32 mouse cellular contexts compared by ENCODE assay signal in genomic region chr17:4250476-4250875, GRCm38 (mm10).
"Had no signal": no experiment of that assay in that cellular context is flagged by ENCODE, and none has a peak within 500 bp of the region (broad histone marks: within the 10 kb centered on the region; RNA-seq: fewer than 3 reads in every experiment).

No protein-coding gene starts in this region.

- H3K9ac ChIP-seq: limb, embryonic 12.5 days; limb, embryonic 13.5 days; limb, embryonic 15.5 days; liver, embryonic 12.5 days; liver, embryonic 13.5 days; liver, embryonic 14.5 days; liver, embryonic 15.5 days; liver, postnatal 0 days; lung, embryonic 14.5 days; lung, embryonic 15.5 days; midbrain, embryonic 12.5 days; midbrain, embryonic 13.5 days; midbrain, embryonic 15.5 days; neural tube, embryonic 12.5 days had no signal

- H3K9me3 ChIP-seq: limb, embryonic 10.5 days; limb, embryonic 12.5 days; limb, embryonic 13.5 days; limb, embryonic 15.5 days; liver, embryonic 12.5 days; liver, embryonic 13.5 days; liver, embryonic 15.5 days; lung, embryonic 15.5 days; megakaryocyte, embryonic 14.5 days; midbrain, embryonic 10.5 days; midbrain, embryonic 12.5 days; midbrain, embryonic 13.5 days; midbrain, embryonic 15.5 days; neural tube, embryonic 12.5 days had no signal

- H3K36me3 ChIP-seq: limb, embryonic 10.5 days; limb, embryonic 12.5 days; limb, embryonic 13.5 days; limb, embryonic 15.5 days; liver, embryonic 12.5 days; liver, embryonic 13.5 days; liver, embryonic 15.5 days; lung, embryonic 15.5 days; midbrain, embryonic 10.5 days; midbrain, embryonic 12.5 days; midbrain, embryonic 13.5 days; midbrain, embryonic 15.5 days; neural tube, embryonic 12.5 days had no signal

- H3K4me3 ChIP-seq: limb, embryonic 10.5 days; limb, embryonic 12.5 days; limb, embryonic 13.5 days; limb, embryonic 15.5 days; liver, embryonic 12.5 days; liver, embryonic 13.5 days; liver, embryonic 15.5 days; lung, embryonic 15.5 days; megakaryocyte, embryonic 14.5 days; midbrain, embryonic 10.5 days; midbrain, embryonic 12.5 days; midbrain, embryonic 13.5 days; midbrain, embryonic 15.5 days; myocyte; neural tube, embryonic 12.5 days had no signal

- DNase-seq: left cerebral cortex, postnatal 4 days; liver; liver, embryonic 13.5 days; liver, postnatal 0 days; lung, adult 18-20 months; lung, adult 2 months; lung, embryonic 14.5 days; lung, postnatal 10 days; lung, postnatal 14 days; lung, postnatal 36 days; lung, postnatal 4 days; midbrain, embryonic 14.5 days had no signal

- H3K4me2 ChIP-seq: limb, embryonic 12.5 days; limb, embryonic 13.5 days; limb, embryonic 15.5 days; liver, embryonic 11.5 days; liver, embryonic 12.5 days; liver, embryonic 13.5 days; liver, embryonic 15.5 days; lung, embryonic 14.5 days; lung, embryonic 15.5 days; midbrain, embryonic 11.5 days; midbrain, embryonic 12.5 days; midbrain, embryonic 13.5 days; midbrain, embryonic 15.5 days; neural tube, embryonic 12.5 days had no signal

- H3K27me3 ChIP-seq: limb, embryonic 12.5 days; limb, embryonic 13.5 days; limb, embryonic 15.5 days; liver, embryonic 12.5 days; liver, embryonic 13.5 days; liver, embryonic 15.5 days; lung, embryonic 15.5 days; megakaryocyte, embryonic 14.5 days; midbrain, embryonic 12.5 days; midbrain, embryonic 13.5 days; midbrain, embryonic 15.5 days; neural tube, embryonic 12.5 days had no signal

- H3K4me1 ChIP-seq: limb, embryonic 10.5 days; limb, embryonic 12.5 days; limb, embryonic 13.5 days; limb, embryonic 15.5 days; liver, embryonic 12.5 days; liver, embryonic 13.5 days; liver, embryonic 15.5 days; lung, embryonic 15.5 days; midbrain, embryonic 10.5 days; midbrain, embryonic 12.5 days; midbrain, embryonic 13.5 days; midbrain, embryonic 15.5 days; neural tube, embryonic 12.5 days had no signal

- H3K27ac ChIP-seq: limb, embryonic 10.5 days; limb, embryonic 12.5 days; limb, embryonic 13.5 days; limb, embryonic 15.5 days; liver, embryonic 12.5 days; liver, embryonic 13.5 days; liver, embryonic 14.5 days; liver, embryonic 15.5 days; lung, embryonic 15.5 days; macrophage; midbrain, embryonic 10.5 days; midbrain, embryonic 12.5 days; midbrain, embryonic 13.5 days; midbrain, embryonic 15.5 days; neural tube, embryonic 12.5 days had no signal

- ATAC-seq: liver, embryonic 12.5 days; liver, postnatal 0 days; lung, postnatal 0 days; midbrain, embryonic 13.5 days; midbrain, embryonic 15.5 days; midbrain, embryonic 16.5 days had no signal
